Mouse (Mus musculus) myocyte (in vitro differentiated cells): ENCODE results near the gene Pde4d.

Experiments
- CEBPB ChIP-seq: IDR thresholded peaks from 2 replicates; pipeline ENCODE4 v1.6.1; 2011; ENCODE audit warnings: mild to moderate bottlenecking, moderate library complexity; ENCODE audit not compliant: poor library complexity, insufficient read depth, severe bottlenecking
- E2F4 ChIP-seq: IDR thresholded peaks from one replicate; pipeline ENCODE4 v1.6.1; 2011; ENCODE audit warnings: mild to moderate bottlenecking, control low read depth, moderate library complexity; ENCODE audit not compliant: insufficient read depth
- MAX ChIP-seq: IDR thresholded peaks from one replicate; pipeline ENCODE4 v1.6.1; 2011; ENCODE audit warnings: low read depth, mild to moderate bottlenecking, control low read depth
- MYOD1 ChIP-seq, 3 experiments: IDR thresholded peaks; one replicate each; pipeline ENCODE4 v1.6.1; 2011; ENCODE audit warnings: control low read depth in 2 of 3, low read depth in 2 of 3, mild to moderate bottlenecking in 2 of 3, moderate library complexity in 1 of 3; ENCODE audit not compliant: insufficient read length in 2 of 3, control insufficient read depth in 1 of 3
- MYOG ChIP-seq, 3 experiments: IDR thresholded peaks; one replicate each; pipeline ENCODE4 v1.6.1; 2011; ENCODE audit warnings: control low read depth in 2 of 3, low read depth in 2 of 3, mild to moderate bottlenecking in 2 of 3; ENCODE audit not compliant: insufficient read length in 2 of 3, control insufficient read depth in 1 of 3, insufficient read depth in 1 of 3
- POLR2A ChIP-seq: IDR thresholded peaks from one replicate; pipeline ENCODE4 v1.6.1; 2011; ENCODE audit warnings: low read depth, mild to moderate bottlenecking, control low read depth, moderate library complexity; ENCODE audit not compliant: insufficient read length
- POLR2AphosphoS2 ChIP-seq: IDR thresholded peaks from one replicate; pipeline ENCODE4 v1.6.1; 2011; ENCODE audit warnings: low read depth, control low read depth; ENCODE audit not compliant: insufficient read length
- REST ChIP-seq: IDR thresholded peaks from one replicate; pipeline ENCODE4 v1.6.1; 2011; ENCODE audit warnings: mild to moderate bottlenecking, control low read depth, moderate library complexity; ENCODE audit not compliant: insufficient read depth, insufficient read length
- SRF ChIP-seq: IDR thresholded peaks from one replicate; pipeline ENCODE4 v1.6.1; 2011; ENCODE audit warnings: low read depth; ENCODE audit not compliant: control insufficient read depth, insufficient read length
- TCF12 ChIP-seq: IDR thresholded peaks from one replicate; pipeline ENCODE4 v1.6.1; 2011; ENCODE audit warnings: mild to moderate bottlenecking, control low read depth; ENCODE audit not compliant: poor library complexity, insufficient read depth, severe bottlenecking
- TCF3 ChIP-seq: IDR thresholded peaks from one replicate; pipeline ENCODE4 v1.6.1; 2011; ENCODE audit warnings: low read depth, control low read depth; ENCODE audit not compliant: insufficient read length
- USF1 ChIP-seq: IDR thresholded peaks from one replicate; pipeline ENCODE4 v1.6.1; 2011; ENCODE audit warnings: low read depth, mild to moderate bottlenecking, control low read depth, moderate library complexity

DNA sequence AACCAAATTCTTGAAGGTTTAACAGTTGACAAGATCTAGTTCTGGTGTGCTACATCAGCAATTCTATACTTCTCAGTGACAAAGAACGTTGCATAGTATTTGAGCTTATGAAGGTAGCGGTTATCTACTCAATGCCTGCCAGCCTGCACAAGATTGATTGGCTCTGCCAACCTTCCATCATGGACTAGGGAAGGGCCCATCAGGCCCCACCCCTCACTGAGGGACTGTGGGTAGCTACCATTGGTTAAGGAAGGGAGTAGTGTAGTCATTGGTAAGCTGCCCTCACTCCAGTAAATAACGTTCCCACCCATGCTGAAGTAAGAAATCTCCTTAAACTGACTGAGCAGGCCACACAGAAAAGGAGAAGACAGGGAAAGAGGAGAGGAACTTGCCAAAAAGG is 1378.2 kb downstream of the Pde4d start:
- TF ChIP-seq TCF12 (no peak), POLR2A (no peak), E2F4 (no peak), MAX (no peak), MYOG (IDR thresholded peaks at IDR 0.05; ENCODE audit: control insufficient read depth in 1 of 3, insufficient read depth in 1 of 3, insufficient read length in 2 of 3, low read depth in 2 of 3) (no peak), MYOD1 (IDR thresholded peaks at IDR 0.05; ENCODE audit: control insufficient read depth in 1 of 3, insufficient read length in 2 of 3, low read depth in 2 of 3) (no peak), USF1 (no peak), CEBPB (no peak), POLR2AphosphoS2 (no peak), REST (no peak), SRF (no peak), TCF3 (no peak)
